Mouse (Mus musculus): Measurements from ENCODE around the gene A830031A19Rik.

- TF ChIP-seq CTCF (IDR thresholded peaks at IDR 0.05; ENCODE audit: insufficient read depth, low read depth, low read length), result no peak
- no peak for TF ChIP-seq POLR2A (IDR thresholded peaks at IDR 0.05; ENCODE audit: insufficient read depth, low read depth, low read length)
These were observed 9.2 kb upstream of the A830031A19Rik start for GRCm38 (mm10) chr11:24084077-24084476.
